Mouse (Mus musculus): ENCODE results near the gene Mustn1. TPM values are rescaled to one million over a fixed set of nuclear protein-coding genes. Genes with fewer than 3 reads are reported as not detected.

Mustn1 gene
- polyA plus RNA-seq, 1 experiment from 2014 or later, result 24.7 TPM

DNA sequence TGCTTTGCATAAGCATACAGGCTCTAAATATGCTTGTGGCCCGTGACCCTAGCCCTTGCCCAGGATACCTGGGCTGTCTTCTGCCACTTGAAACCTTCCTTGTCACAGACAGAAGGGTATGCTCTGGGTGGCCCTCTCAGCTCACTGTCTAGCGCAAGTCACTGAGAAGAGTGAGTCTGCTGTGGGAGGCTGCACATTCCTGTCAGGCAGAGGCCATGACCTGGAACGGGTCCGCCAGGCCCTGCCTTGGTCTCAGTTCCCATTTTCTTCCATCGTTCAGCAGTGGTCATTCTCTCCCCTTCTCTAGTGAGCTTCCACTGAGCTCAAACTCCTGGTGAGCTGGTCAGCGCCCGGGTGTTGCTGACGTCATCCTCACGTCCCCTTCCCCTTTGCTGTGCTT lies 3.0 kb upstream of the Mustn1 start:
- WGBS, result 92% methylated on average over 9 of the region's 9 CpGs
- TF ChIP-seq CTCF (IDR thresholded peaks at IDR 0.05; ENCODE audit: low read depth), result no peak
- H3K4me3 ChIP-seq (ENCODE audit: low read depth, low read length), result no peak overlapping the region
- H3K4me1 ChIP-seq (replicated peaks; ENCODE audit: control insufficient read depth, insufficient read depth, low read length), result no peaks in the 10 kb centered on the region; the same call in 1 of the 2 replicates
- H3K36me3 ChIP-seq (ENCODE audit: control insufficient read depth, insufficient read depth), result peaks cover 14% of the 10 kb centered on the region; the same call in 1 of the 2 replicates
- H3K27me3 ChIP-seq (replicated peaks; ENCODE audit: control insufficient read depth, insufficient read depth, low read length), result no peaks in the 10 kb centered on the region
- H3K27ac ChIP-seq (ENCODE audit: low read depth, low read length), result peak overlapping the region; percentile 91
- H3K9ac ChIP-seq (ENCODE audit: low read depth, low read length), result no peak overlapping the region
- no peak overlapping the region for H3K4me2 ChIP-seq (replicated peaks; ENCODE audit: low read depth)
- no peaks in the 10 kb centered on the region for H3K9me3 ChIP-seq (ENCODE audit: control insufficient read depth)
- no peak for ATAC-seq

DNA sequence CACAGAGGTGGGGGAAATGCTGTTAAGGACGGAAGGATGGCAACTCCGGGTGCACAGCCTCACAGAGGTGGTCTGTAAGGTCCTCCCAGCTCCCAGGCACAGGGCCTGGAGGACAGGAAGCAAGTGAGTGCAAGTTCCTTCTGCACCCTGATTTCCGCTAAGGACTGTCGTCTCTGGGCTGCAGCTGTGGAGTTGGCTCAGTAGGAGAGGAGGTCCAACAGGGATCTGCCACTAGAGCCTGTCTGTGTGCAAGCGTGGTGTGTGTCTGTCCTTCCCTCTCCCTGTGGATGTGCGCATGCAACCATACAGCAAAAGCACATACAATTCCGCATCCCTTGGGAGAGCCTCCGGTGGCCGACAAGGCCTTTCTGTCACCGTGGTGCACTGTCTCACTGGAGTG lies 2.5 kb upstream of the Mustn1 start:
- H3K9ac ChIP-seq (ENCODE audit: low read depth, low read length), result no peak overlapping the region

DNA sequence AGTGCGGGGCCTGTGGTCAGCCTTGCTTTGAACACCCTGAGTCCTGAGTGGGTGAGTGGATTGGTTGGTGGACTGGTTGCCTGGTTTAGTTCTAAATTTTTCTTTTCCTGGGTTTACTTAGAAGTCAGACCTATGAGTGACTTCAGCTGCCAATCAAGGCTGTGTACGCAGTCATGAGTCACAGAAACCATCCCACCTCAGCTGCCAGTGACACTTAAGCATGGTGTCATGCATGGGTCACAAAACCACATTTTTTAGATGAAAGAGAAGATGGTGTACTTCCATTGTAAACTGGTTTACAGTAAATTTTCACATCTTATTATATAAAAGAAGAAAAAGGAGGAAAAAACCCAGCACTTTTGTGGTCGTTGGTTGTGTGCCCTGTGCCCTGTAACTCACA lies 1.2 kb upstream of the Mustn1 start:
- WGBS, result 92% methylated on average over 3 of the region's 3 CpGs

More for the DNA sequence above, 2.5 kb upstream of the Mustn1 start:
- Histone ChIP-seq H3K9me3 (ENCODE audit: control insufficient read depth) (no peaks in the 10 kb centered on the region), H3K4me2 (replicated peaks; ENCODE audit: low read depth) (no peak overlapping the region), H3K4me1 (replicated peaks; ENCODE audit: control insufficient read depth, insufficient read depth, low read length) (no peaks in the 10 kb centered on the region; the same call in 1 of the 2 replicates), H3K27ac (ENCODE audit: low read depth, low read length) (peak overlapping the region; percentile 91), H3K4me3 (ENCODE audit: low read depth, low read length) (no peak overlapping the region), H3K27me3 (replicated peaks; ENCODE audit: control insufficient read depth, insufficient read depth, low read length) (no peaks in the 10 kb centered on the region), H3K36me3 (ENCODE audit: control insufficient read depth, insufficient read depth) (peaks cover 14% of the 10 kb centered on the region; the same call in 1 of the 2 replicates)
- no peak for ATAC-seq
- TF ChIP-seq CTCF (IDR thresholded peaks at IDR 0.05; ENCODE audit: low read depth), result no peak
- 91% methylated on average over 10 of the region's 10 CpGs for WGBS

DNA sequence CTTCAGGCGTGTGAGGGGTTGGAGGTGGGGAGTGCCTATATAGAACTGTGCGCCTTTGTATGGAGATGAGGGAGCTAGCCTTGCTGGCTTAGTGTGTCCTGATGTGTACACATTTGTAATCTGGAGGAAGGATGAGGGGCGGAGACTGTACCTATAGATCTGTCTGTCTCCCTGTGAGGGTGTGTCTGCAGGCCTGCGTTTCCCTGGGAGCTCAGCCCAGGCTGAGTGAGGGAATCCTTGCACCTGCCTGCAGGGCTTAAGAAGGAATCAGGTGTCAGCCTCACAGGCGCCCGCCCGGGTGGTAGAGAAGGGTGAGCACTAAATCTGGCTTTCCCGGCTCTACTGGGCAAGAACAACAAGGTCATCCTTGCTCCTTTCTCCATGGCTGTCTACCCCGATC lies 794 bp downstream of the Mustn1 start:
- Histone ChIP-seq H3K27ac (ENCODE audit: low read depth, low read length) (peak overlapping the region; percentile 64), H3K4me3 (ENCODE audit: low read depth, low read length) (no peak overlapping the region), H3K9me3 (ENCODE audit: control insufficient read depth) (no peaks in the 10 kb centered on the region), H3K36me3 (ENCODE audit: control insufficient read depth, insufficient read depth) (no peaks in the 10 kb centered on the region), H3K27me3 (replicated peaks; ENCODE audit: control insufficient read depth, insufficient read depth, low read length) (no peaks in the 10 kb centered on the region), H3K4me2 (replicated peaks; ENCODE audit: low read depth) (peak overlapping the region; percentile 27), H3K4me1 (replicated peaks; ENCODE audit: control insufficient read depth, insufficient read depth, low read length) (no peaks in the 10 kb centered on the region), H3K9ac (ENCODE audit: low read depth, low read length) (no peak overlapping the region)
- TF ChIP-seq CTCF (IDR thresholded peaks at IDR 0.05; ENCODE audit: low read depth), result no peak
- ATAC-seq, result no peak
- WGBS, result 37% methylated on average over 9 of the region's 9 CpGs

More for the DNA sequence above, 1.2 kb upstream of the Mustn1 start:
- no peak overlapping the region for H3K27ac ChIP-seq (ENCODE audit: low read depth, low read length)
- no peaks in the 10 kb centered on the region for H3K27me3 ChIP-seq (replicated peaks; ENCODE audit: control insufficient read depth, insufficient read depth, low read length)
- H3K4me2 ChIP-seq (replicated peaks; ENCODE audit: low read depth), result no peak overlapping the region
- no peak overlapping the region for H3K4me3 ChIP-seq (ENCODE audit: low read depth, low read length)
- H3K9me3 ChIP-seq (ENCODE audit: control insufficient read depth), result no peaks in the 10 kb centered on the region
- no peaks in the 10 kb centered on the region; the same call in 1 of the 2 replicates for H3K4me1 ChIP-seq (replicated peaks; ENCODE audit: control insufficient read depth, insufficient read depth, low read length)
- peaks cover 14% of the 10 kb centered on the region; the same call in 1 of the 2 replicates for H3K36me3 ChIP-seq (ENCODE audit: control insufficient read depth, insufficient read depth)
- H3K9ac ChIP-seq (ENCODE audit: low read depth, low read length), result no peak overlapping the region
- ATAC-seq, result no peak
- TF ChIP-seq CTCF (IDR thresholded peaks at IDR 0.05; ENCODE audit: low read depth), result no peak

DNA sequence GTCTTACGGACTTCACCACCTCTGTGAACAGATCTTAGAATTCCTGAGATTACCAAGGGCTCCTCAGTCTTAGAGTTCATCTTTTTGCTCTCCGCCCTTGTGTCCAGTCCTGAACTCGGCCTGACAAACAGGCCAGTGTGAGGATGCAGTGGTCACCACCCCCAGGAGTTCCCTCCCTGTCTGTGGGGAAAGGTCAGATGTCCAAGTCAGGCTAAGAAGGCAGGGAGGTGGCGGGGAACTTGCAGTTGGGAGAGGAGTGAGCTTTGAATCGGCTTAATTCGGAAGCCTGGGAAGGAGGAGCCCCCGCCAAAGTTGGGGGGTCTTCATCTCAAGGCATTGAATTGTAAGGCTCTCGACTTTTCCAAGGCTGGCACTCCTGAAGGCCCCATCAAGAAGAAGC lies 1.3 kb downstream of the Mustn1 start:
- Histone ChIP-seq H3K27ac (ENCODE audit: low read depth, low read length) (no peak overlapping the region), H3K4me3 (ENCODE audit: low read depth, low read length) (no peak overlapping the region), H3K4me1 (replicated peaks; ENCODE audit: control insufficient read depth, insufficient read depth, low read length) (no peaks in the 10 kb centered on the region), H3K4me2 (replicated peaks; ENCODE audit: low read depth) (no peak overlapping the region), H3K9me3 (ENCODE audit: control insufficient read depth) (no peaks in the 10 kb centered on the region), H3K9ac (ENCODE audit: low read depth, low read length) (no peak overlapping the region), H3K36me3 (ENCODE audit: control insufficient read depth, insufficient read depth) (no peaks in the 10 kb centered on the region), H3K27me3 (replicated peaks; ENCODE audit: control insufficient read depth, insufficient read depth, low read length) (no peaks in the 10 kb centered on the region)
- ATAC-seq, result no peak
- WGBS, result 69% methylated on average over 8 of the region's 8 CpGs
- no peak for TF ChIP-seq CTCF (IDR thresholded peaks at IDR 0.05; ENCODE audit: low read depth)

DNA sequence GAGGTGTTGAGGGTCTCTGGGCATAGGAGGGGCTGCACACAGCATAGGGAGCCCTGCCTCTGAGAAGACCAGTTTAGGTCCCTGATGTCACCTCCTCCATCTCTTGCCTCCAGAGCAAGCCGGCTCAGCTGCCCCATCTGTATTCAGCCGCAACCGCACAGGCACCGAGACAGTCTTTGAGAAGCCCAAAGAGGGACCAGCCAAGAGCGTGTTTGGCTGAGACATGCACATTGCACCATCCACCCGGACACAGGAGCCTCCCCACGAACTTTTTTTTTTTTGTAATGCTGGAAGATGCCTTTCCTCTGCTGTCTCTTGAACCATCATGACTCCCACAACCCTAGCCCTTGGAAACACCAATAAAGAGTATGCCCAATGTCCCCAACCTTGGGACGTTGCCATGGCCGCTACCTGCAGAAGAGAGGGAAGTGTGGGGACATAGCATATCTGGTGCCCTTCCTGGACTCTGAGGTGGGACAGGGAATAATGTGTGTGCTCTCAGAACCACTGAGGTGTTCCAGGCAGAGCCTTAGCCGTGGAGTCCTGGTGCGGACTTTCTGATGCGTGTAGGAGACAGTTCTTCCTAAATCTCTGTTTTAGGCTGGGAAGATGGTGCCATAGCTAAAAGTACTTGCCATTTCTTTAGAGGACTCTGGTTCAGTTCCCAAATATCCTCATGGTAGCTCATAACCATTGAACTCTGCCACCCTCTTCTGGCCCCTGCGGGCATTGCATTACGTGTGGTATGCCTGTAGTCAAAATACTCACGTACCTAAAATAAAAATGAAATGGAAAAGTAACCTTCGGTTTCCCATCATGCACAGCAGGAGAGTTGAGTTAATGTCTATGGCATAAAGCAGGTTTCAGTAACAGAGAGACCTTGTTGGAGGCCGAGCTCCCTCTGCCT lies 2.1 kb downstream of the Mustn1 start:
- H3K9ac ChIP-seq (ENCODE audit: low read depth, low read length), result no peak overlapping the region
- no peak overlapping the region for H3K27ac ChIP-seq (ENCODE audit: low read depth, low read length)
- H3K4me3 ChIP-seq (ENCODE audit: low read depth, low read length), result no peak overlapping the region
- peak; percentile 79 for TF ChIP-seq CTCF (IDR thresholded peaks at IDR 0.05; ENCODE audit: low read depth)
- H3K9me3 ChIP-seq (ENCODE audit: control insufficient read depth), result no peaks in the 10 kb centered on the region
- H3K4me1 ChIP-seq (replicated peaks; ENCODE audit: control insufficient read depth, insufficient read depth, low read length), result 0 out of 2 replicates have a peak, but pooled peaks cover 2% of the 10 kb centered on the region
- no peaks in the 10 kb centered on the region for H3K27me3 ChIP-seq (replicated peaks; ENCODE audit: control insufficient read depth, insufficient read depth, low read length)
- H3K4me2 ChIP-seq (replicated peaks; ENCODE audit: low read depth), result no peak overlapping the region
- no peak for ATAC-seq
- 83% methylated on average over 17 of the region's 17 CpGs for WGBS
- no peaks in the 10 kb centered on the region for H3K36me3 ChIP-seq (ENCODE audit: control insufficient read depth, insufficient read depth)

All from intestine, postnatal 0 days (tissue).